Mouse (Mus musculus) liver, embryonic 11.5 days (tissue): ENCODE data around the gene Camkk1. TPM values are rescaled to one million over a fixed set of nuclear protein-coding genes. Genes with fewer than 3 reads are reported as not detected.

Experiments used
- polyA plus RNA-seq: library from polyadenylated mRNA; unstranded; fragments of >200 nt; fragmentation: Nextera tagmentation; extraction: Ambion mirVana; gene quantifications from 2 replicates; pipeline ENCODE4 v1.2.1, GENCODE M21; 2014

Gene Camkk1
- polyA plus RNA-seq, 1 experiment from 2014 or later = 3.0 TPM

Other genes with a start within 250 kb of the Camkk1 start
- gene Cyb5d2, start 222.9 kb upstream of the Camkk1 start, polyA plus RNA-seq = 4.7 and 4.9 TPM in 2 replicates
- gene Zzef1, start 222.8 kb upstream of the Camkk1 start, polyA plus RNA-seq = 9.4 and 11.7 TPM in 2 replicates
- 23.5 and 25.9 TPM in 2 replicates for gene Atp2a3, start 57.8 kb upstream of the Camkk1 start, polyA plus RNA-seq
- 17.6 and 18.8 TPM in 2 replicates for gene P2rx1, start 19.9 kb upstream of the Camkk1 start, polyA plus RNA-seq
- 11.1 and 11.8 TPM in 2 replicates for gene Ncbp3, start 28.8 kb downstream of the Camkk1 start, polyA plus RNA-seq
- 0.43 and 0.60 TPM in 2 replicates for gene Itgae, start 71.6 kb downstream of the Camkk1 start, polyA plus RNA-seq
- gene Haspin, start 119.3 kb downstream of the Camkk1 start, polyA plus RNA-seq = 24.2 and 25.1 TPM in 2 replicates
- 0.62 and 0.68 TPM in 2 replicates for gene P2rx5, start 141.4 kb downstream of the Camkk1 start, polyA plus RNA-seq
- 145 and 148 TPM in 2 replicates for gene Emc6, start 158.0 kb downstream of the Camkk1 start, polyA plus RNA-seq
- gene Tax1bp3, start 158.1 kb downstream of the Camkk1 start, polyA plus RNA-seq = 81.1 and 85.3 TPM in 2 replicates
- 11.7 and 12.3 TPM in 2 replicates for gene Ctns, start 180.0 kb downstream of the Camkk1 start, polyA plus RNA-seq
- gene Shpk, start 180.5 kb downstream of the Camkk1 start, polyA plus RNA-seq = 2.6 and 2.7 TPM in 2 replicates
- gene Trpv1, start 215.3 kb downstream of the Camkk1 start, polyA plus RNA-seq = not detected in 2 replicates
- gene Trpv3, start 248.4 kb downstream of the Camkk1 start, polyA plus RNA-seq = 0.04 TPM in 1 of 2 replicates, not detected in the other